Mouse (Mus musculus) thymus, adult 2 months (tissue): ENCODE data around the gene Prkacb. TPM values are rescaled to one million over a fixed set of nuclear protein-coding genes. Genes with fewer than 3 reads are reported as not detected.

Experiments
- DNase-seq: peaks from one replicate; pipeline ENCODE4 v3.0.0; 2021
- H3K27ac ChIP-seq: fragments of 200-500 bp; 2 replicates; pipeline ENCODE4 v1.5.1; 2012; ENCODE audit warnings: low read length, control low read depth; ENCODE audit not compliant: control insufficient read depth, insufficient read depth
- H3K27me3 ChIP-seq: fragments of 200-500 bp; 2 replicates; pipeline ENCODE4 v1.6.1; 2012; ENCODE audit warnings: mild to moderate bottlenecking, low read length, moderate library complexity, mixed read lengths; ENCODE audit not compliant: control insufficient read depth, insufficient read depth
- H3K36me3 ChIP-seq: fragments of 200-500 bp; 2 replicates; pipeline ENCODE4 v1.6.1; 2012; ENCODE audit warnings: mild to moderate bottlenecking, low read length, moderate library complexity; ENCODE audit not compliant: control insufficient read depth, insufficient read depth
- H3K4me1 ChIP-seq: fragments of 200-500 bp; replicated peaks from 2 replicates; pipeline ENCODE4 v1.6.1; 2012; ENCODE audit warnings: low read length; ENCODE audit not compliant: control insufficient read depth, insufficient read depth
- H3K4me3 ChIP-seq: fragments of 200-500 bp; 2 replicates; pipeline ENCODE4 v1.5.1; 2012; ENCODE audit warnings: mild to moderate bottlenecking, low read length, control low read depth, moderate library complexity; ENCODE audit not compliant: control insufficient read depth, insufficient read depth
- CTCF ChIP-seq: fragments of 200-500 bp; IDR thresholded peaks from 2 replicates; pipeline ENCODE4 v1.5.1; 2012; ENCODE audit warnings: mild to moderate bottlenecking, control low read depth, low read length, moderate library complexity, borderline replicate concordance; ENCODE audit not compliant: control insufficient read depth, poor library complexity, insufficient read depth; ENCODE audit errors: extremely low read depth
- POLR2A ChIP-seq: fragments of 200-500 bp; IDR thresholded peaks from 2 replicates; pipeline ENCODE4 v1.6.1; 2012; ENCODE audit warnings: mild to moderate bottlenecking, low read length, control low read depth, moderate library complexity; ENCODE audit not compliant: control insufficient read depth, poor library complexity, insufficient read depth; ENCODE audit errors: extremely low read depth
- WGBS: fragments of 180-500 bp; shearing (Covaris S2); methylation state at CpG from one replicate; pipeline ENCODE4 v1.1.7; 2018; 5-methylcytosine and 5-hydroxymethylcytosine counted together
- polyA plus RNA-seq: library from polyadenylated mRNA; depleted of rRNA; stranded (reverse); fragments of >200 nt; gene quantifications from 2 replicates; pipeline ENCODE4 v1.2.3, GENCODE M21; 2012

The Prkacb gene
- polyA plus RNA-seq, 1 experiment: 46.1 TPM

DNA sequence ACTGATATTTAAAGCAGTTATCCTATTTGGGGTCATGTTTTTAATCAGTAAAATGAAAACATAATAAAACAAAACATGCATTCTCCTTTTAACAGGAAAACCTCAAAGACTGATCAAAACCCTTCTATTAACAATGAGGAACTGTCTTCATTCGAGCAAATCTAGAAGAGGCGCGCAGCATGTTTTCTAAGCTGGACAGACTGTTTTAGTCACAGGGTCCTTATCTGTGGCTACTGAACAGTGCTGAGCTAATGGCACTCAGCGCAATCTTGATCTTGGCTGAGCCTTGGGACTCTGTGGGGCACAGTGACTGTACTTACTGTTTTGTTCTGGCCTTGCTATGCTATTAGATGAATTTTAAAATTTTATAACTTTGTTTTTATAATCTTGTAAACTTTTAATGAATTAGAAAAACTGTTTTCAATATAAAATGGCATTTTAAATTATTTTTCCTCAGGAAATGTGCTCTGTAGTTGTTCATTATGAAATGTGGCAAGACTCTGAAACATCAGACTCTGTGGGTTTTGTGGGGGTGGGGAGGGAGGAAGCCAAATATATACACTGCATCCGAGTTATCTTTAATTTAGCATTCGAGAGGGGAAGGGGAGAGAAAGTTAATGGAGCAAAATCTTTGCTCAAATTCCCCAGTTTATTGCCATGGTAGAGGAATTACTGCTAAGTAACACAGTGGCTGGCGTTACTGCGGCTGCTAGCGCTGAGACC is 77.7 kb downstream of the Prkacb start:
- Histone ChIP-seq H3K4me3 (no peak overlapping the region), H3K27ac (no peak overlapping the region), H3K27me3 (no peaks in the 10 kb centered on the region), H3K4me1 (no peaks in the 10 kb centered on the region), H3K36me3 (peaks cover 42% of the 10 kb centered on the region)
- DNase-seq: no peak
- no peak for TF ChIP-seq CTCF
- no peak for TF ChIP-seq POLR2A
- WGBS: 66% methylated on average over 9 of the region's 9 CpGs

DNA sequence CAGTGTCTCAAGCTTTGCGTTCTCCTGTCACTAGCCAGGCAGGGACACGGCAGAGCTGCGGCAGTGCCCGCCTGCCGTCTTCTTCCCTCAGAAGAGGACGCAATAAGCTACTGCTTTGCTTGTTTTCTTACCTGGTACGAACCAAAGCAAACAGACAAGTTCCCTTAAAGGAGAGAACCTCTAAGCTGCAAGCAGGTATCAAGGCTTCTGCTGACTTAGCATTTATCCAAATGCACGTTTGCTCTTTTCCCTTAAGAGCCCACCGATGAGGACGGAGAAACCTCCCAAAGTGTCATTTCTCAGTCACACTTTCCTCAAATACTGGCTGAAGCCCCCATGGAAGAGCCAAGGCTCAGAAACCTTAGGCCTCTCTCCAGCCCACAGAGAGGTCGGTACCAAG is 81.3 kb downstream of the Prkacb start:
- no peak for DNase-seq
- Histone ChIP-seq H3K27ac (no peak overlapping the region), H3K27me3 (no peaks in the 10 kb centered on the region), H3K4me3 (no peak overlapping the region), H3K36me3 (peaks cover 33% of the 10 kb centered on the region), H3K4me1 (no peaks in the 10 kb centered on the region)
- WGBS: 98% methylated on average over 11 of the region's 11 CpGs
- TF ChIP-seq POLR2A: no peak
- TF ChIP-seq CTCF: no peak

DNA sequence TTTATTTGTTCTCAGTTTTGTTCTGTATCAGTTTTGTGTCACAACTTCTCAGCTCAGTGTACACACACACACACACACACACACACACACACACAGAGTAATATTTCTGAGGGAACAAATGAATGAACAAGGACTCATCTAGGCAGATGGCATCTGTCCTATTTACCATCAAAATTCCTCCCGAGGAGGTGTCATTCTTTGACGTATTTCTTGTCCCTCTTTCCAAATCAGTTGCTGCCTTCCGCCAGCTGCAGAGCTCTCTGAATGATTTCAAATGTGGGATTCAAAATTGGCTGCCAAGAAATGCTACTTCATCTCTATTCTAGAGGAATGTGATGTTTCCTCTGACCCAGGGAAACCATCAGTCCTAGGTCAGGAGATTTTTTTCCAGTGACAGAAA is 89.8 kb downstream of the Prkacb start:
- TF ChIP-seq CTCF (no peak), POLR2A (no peak)
- Histone ChIP-seq H3K27me3 (no peaks in the 10 kb centered on the region), H3K36me3 (no peaks in the 10 kb centered on the region), H3K4me3 (no peak overlapping the region), H3K27ac (no peak overlapping the region), H3K4me1 (no peaks in the 10 kb centered on the region)
- 93% methylated on average over 3 of the region's 3 CpGs for WGBS
- DNase-seq: no peak

DNA sequence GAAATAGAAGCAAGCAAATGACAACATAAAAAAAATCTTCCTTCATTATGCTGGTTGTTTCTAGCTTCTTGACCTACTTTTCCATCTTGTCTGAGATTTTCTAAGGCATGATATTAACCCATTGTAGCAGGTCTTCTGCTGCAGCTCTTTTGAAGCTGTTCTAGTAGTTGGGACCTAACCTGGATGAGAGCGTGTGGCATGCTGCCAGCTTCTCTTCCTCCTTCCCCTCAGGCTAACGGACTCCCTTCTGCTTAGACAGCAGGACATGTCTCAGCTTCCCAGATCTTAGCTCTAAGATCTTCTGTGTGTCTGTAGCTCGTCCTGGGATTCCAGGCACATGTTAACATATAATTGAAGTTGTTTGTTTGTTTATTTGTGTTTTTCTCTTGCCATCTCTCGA is 93.1 kb downstream of the Prkacb start:
- H3K4me3 ChIP-seq: no peak overlapping the region
- no peaks in the 10 kb centered on the region for H3K4me1 ChIP-seq
- TF ChIP-seq CTCF (no peak), POLR2A (no peak)
- WGBS: 72% methylated on average over 4 of the region's 4 CpGs
- H3K27me3 ChIP-seq: no peaks in the 10 kb centered on the region
- DNase-seq: no peak
- no peak overlapping the region for H3K27ac ChIP-seq
- H3K36me3 ChIP-seq: no peaks in the 10 kb centered on the region

DNA sequence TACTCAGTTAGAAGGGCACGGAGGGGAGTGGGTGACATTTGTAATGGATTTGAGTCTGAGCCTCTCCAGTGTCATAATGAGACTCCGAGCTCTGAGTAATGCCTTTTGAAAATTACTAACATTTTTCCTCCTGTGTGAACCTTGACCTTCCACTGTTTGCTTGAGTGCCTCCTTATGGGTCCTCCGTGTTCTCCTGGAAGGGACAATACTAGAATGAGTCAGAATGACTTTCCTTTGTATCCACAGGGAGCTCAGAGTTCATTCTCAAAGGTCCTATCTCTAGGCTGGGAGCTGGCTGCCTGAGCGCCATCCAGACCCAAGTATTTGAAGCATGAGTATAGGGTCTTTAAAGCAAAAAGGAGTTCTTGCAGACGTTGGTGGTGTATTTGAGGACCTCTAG is 94.5 kb downstream of the Prkacb start:
- 91% methylated on average over 5 of the region's 5 CpGs for WGBS
- no peaks in the 10 kb centered on the region for H3K36me3 ChIP-seq
- no peak for TF ChIP-seq CTCF
- no peak overlapping the region for H3K27ac ChIP-seq
- no peaks in the 10 kb centered on the region for H3K4me1 ChIP-seq
- no peak for DNase-seq
- no peaks in the 10 kb centered on the region for H3K27me3 ChIP-seq
- no peak overlapping the region for H3K4me3 ChIP-seq

DNA sequence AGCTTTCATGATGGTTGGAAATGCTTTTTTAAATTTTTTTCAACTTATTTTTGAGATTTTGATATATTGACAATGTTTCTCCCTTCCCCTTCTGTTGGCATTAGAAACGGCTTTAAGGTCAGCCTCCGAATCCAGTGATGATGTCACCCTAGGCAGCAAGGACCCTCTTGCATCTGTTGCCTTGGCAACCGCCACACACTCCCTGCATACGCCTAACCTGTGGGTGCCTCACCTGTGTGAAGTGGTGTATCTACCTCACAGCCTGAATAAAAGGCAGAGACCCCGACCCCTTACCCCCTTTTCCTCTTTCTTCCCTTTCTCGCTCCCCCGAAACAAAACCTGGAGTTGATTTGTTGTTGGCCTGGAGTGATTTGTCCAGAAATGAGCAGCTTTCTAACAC is 100.5 kb downstream of the Prkacb start:
- H3K27me3 ChIP-seq: no peaks in the 10 kb centered on the region
- H3K36me3 ChIP-seq: no peaks in the 10 kb centered on the region
- WGBS: 81% methylated on average over 7 of the region's 7 CpGs
- no peak overlapping the region for H3K4me3 ChIP-seq
- no peak for DNase-seq
- H3K27ac ChIP-seq: no peak overlapping the region
- TF ChIP-seq CTCF: no peak
- no peak for TF ChIP-seq POLR2A
- H3K4me1 ChIP-seq: peaks cover 5% of the 10 kb centered on the region; the same call in 1 of the 2 replicates

DNA sequence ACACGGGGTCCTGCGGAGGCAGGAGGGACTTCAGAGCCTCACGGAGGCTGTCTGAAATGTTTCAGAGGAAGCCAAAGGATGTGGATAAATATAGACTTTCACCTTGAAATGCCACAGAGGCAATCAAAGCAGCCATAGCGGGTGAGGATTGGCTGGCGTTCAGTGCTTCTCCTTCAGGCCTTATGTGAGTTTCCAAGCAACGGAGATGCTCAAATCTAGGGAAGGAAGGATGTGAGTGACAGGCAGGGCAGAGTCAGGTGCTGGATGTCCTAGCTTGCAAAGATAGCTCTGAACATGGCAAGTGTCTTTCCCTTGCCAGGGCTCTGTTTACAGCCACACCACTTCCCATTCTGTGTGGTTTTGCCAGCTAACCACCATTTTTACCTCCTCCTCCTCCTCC is 101.2 kb downstream of the Prkacb start:
- TF ChIP-seq CTCF (no peak), POLR2A (no peak)
- H3K4me1 ChIP-seq: peaks cover 5% of the 10 kb centered on the region; the same call in 1 of the 2 replicates
- 5% methylated on average over 6 of the region's 6 CpGs for WGBS
- H3K36me3 ChIP-seq: no peaks in the 10 kb centered on the region
- DNase-seq: no peak
- no peak overlapping the region for H3K27ac ChIP-seq
- no peak overlapping the region for H3K4me3 ChIP-seq
- H3K27me3 ChIP-seq: no peaks in the 10 kb centered on the region
